Mouse (Mus musculus) liver, adult 2 months (tissue): ENCODE data around the gene Abca4.

ENCODE experiments used
- CTCF ChIP-seq: fragments of 200-500 bp; IDR thresholded peaks from 2 replicates; pipeline ENCODE4 v1.5.1; 2011; ENCODE audit warnings: low read depth, low read length, control low read depth
- POLR2A ChIP-seq: fragments of 200-500 bp; IDR thresholded peaks from 2 replicates; pipeline ENCODE4 v1.6.1; 2011; ENCODE audit warnings: low read length, control low read depth; ENCODE audit not compliant: insufficient read depth; ENCODE audit errors: extremely low read depth

DNA sequence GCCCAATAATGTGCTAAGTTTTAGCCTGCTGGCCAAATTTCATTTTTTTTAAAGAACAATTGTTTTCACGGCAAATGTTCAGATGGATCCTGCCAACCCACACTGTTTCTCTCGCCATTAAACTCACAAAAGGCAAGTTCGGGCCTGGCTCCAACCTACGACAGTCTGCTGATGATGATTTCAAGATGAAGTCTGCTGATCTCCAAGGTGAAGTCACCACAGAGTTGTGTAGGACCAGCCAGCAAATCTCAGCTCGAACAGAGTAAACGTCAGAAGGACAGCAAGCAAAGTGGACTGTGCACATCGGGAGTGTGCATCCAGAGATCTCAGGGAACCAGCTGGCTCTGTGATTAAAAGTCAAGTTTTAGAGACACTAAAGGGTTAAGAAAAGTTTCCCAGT lies 166.6 kb downstream of the Abca4 start:
- TF ChIP-seq CTCF: no peak
- no peak for TF ChIP-seq POLR2A
